8 mouse cellular contexts compared by ENCODE assay signal in genomic region chr10:87666719-87667387, GRCm38 (mm10).
DNase-seq lines count a peak whose midpoint lies in the region; ATAC-seq and TF ChIP-seq lines count a peak whose summit lies in the region.

No protein-coding gene starts in this region.

- 82% methylated on average over 7 of the region's 7 CpGs for WGBS in forebrain, embryonic 13.5 days
- WGBS in forebrain, embryonic 11.5 days: 86% methylated on average over 7 of the region's 7 CpGs
- 76% methylated on average over 7 of the region's 7 CpGs for WGBS in midbrain, embryonic 15.5 days
- 83% methylated on average over 7 of the region's 7 CpGs for WGBS in midbrain, embryonic 14.5 days
- WGBS in heart, embryonic 13.5 days: 64% methylated on average over 7 of the region's 7 CpGs
- 87% methylated on average over 7 of the region's 7 CpGs for WGBS in kidney, adult 2 months

- no peak for TF ChIP-seq POLR2A in kidney, adult 2 months (IDR thresholded peaks at IDR 0.05; ENCODE audit: low read depth, low read length)

- H3K4me2 ChIP-seq in forebrain, embryonic 13.5 days: no peak overlapping the region
- H3K4me2 ChIP-seq in forebrain, embryonic 11.5 days (ENCODE audit: low read depth, low read length, severe bottlenecking): no peak overlapping the region
- H3K4me2 ChIP-seq in midbrain, embryonic 15.5 days: no peak overlapping the region
- H3K4me2 ChIP-seq in midbrain, embryonic 14.5 days (ENCODE audit: low read length): no peak overlapping the region
- no peak overlapping the region for H3K4me2 ChIP-seq in heart, embryonic 13.5 days

- H3K9ac ChIP-seq in forebrain, embryonic 13.5 days: no peak overlapping the region
- no peak overlapping the region for H3K9ac ChIP-seq in forebrain, embryonic 11.5 days (ENCODE audit: low read length)
- no peak overlapping the region for H3K9ac ChIP-seq in midbrain, embryonic 15.5 days
- H3K9ac ChIP-seq in midbrain, embryonic 14.5 days (replicated peaks; ENCODE audit: low read length): no peak overlapping the region
- H3K9ac ChIP-seq in heart, embryonic 13.5 days: no peak overlapping the region

- H3K36me3 ChIP-seq in forebrain, embryonic 13.5 days (ENCODE audit: poor library complexity, severe bottlenecking): no peaks in the 10 kb centered on the region
- H3K36me3 ChIP-seq in forebrain, embryonic 11.5 days (ENCODE audit: control insufficient read depth, insufficient read depth, low read length): no peaks in the 10 kb centered on the region
- H3K36me3 ChIP-seq in midbrain, embryonic 15.5 days (replicated peaks): no peaks in the 10 kb centered on the region
- H3K36me3 ChIP-seq in midbrain, embryonic 14.5 days (ENCODE audit: control insufficient read depth, insufficient read depth, low read length): no peaks in the 10 kb centered on the region
- no peaks in the 10 kb centered on the region for H3K36me3 ChIP-seq in heart, embryonic 13.5 days
- H3K36me3 ChIP-seq in kidney, adult 2 months (ENCODE audit: control insufficient read depth, insufficient read depth, low read length): no peaks in the 10 kb centered on the region

- no peak for DNase-seq in forebrain, embryonic 11.5 days (ENCODE audit: low spot score)
- no peak for DNase-seq in midbrain, embryonic 14.5 days
- peak; percentile 24 for DNase-seq in right cerebral cortex, postnatal 25 days
- DNase-seq in kidney, adult 2 months: no peak
- no peak for DNase-seq in urinary bladder, postnatal 10 days (ENCODE audit: low spot score)

- no peaks in the 10 kb centered on the region for H3K27me3 ChIP-seq in forebrain, embryonic 13.5 days
- no peaks in the 10 kb centered on the region for H3K27me3 ChIP-seq in forebrain, embryonic 11.5 days (ENCODE audit: control insufficient read depth, insufficient read depth, low read length)
- no peaks in the 10 kb centered on the region for H3K27me3 ChIP-seq in midbrain, embryonic 15.5 days (replicated peaks)
- no peaks in the 10 kb centered on the region for H3K27me3 ChIP-seq in midbrain, embryonic 14.5 days (ENCODE audit: control insufficient read depth, insufficient read depth, low read length)
- H3K27me3 ChIP-seq in heart, embryonic 13.5 days (replicated peaks): no peaks in the 10 kb centered on the region
- no peaks in the 10 kb centered on the region; the same call in 1 of the 2 replicates for H3K27me3 ChIP-seq in kidney, adult 2 months (replicated peaks; ENCODE audit: control insufficient read depth, insufficient read depth, low read length)

- peak overlapping the region; percentile 57 for H3K27ac ChIP-seq in forebrain, embryonic 13.5 days
- H3K27ac ChIP-seq in forebrain, embryonic 11.5 days (ENCODE audit: low read depth, low read length): no peak overlapping the region
- H3K27ac ChIP-seq in midbrain, embryonic 15.5 days: peak overlapping the region; percentile 55
- H3K27ac ChIP-seq in midbrain, embryonic 14.5 days (replicated peaks; ENCODE audit: low read depth, low read length): no peak overlapping the region
- peak overlapping the region; percentile 68 for H3K27ac ChIP-seq in heart, embryonic 13.5 days (replicated peaks)
- no peak overlapping the region for H3K27ac ChIP-seq in kidney, adult 2 months (ENCODE audit: insufficient read depth, low read depth, low read length)

- H3K9me3 ChIP-seq in forebrain, embryonic 13.5 days (replicated peaks): no peaks in the 10 kb centered on the region
- no peaks in the 10 kb centered on the region for H3K9me3 ChIP-seq in forebrain, embryonic 11.5 days (ENCODE audit: control insufficient read depth, low read length)
- no peaks in the 10 kb centered on the region for H3K9me3 ChIP-seq in midbrain, embryonic 15.5 days
- H3K9me3 ChIP-seq in midbrain, embryonic 14.5 days (ENCODE audit: control insufficient read depth, low read length): no peaks in the 10 kb centered on the region
- H3K9me3 ChIP-seq in heart, embryonic 13.5 days: no peaks in the 10 kb centered on the region

- no peak for TF ChIP-seq CTCF in kidney, adult 2 months (conservative IDR thresholded peaks at IDR 0.05; ENCODE audit: insufficient read depth, insufficient read length, low read depth, low read length)

- H3K4me3 ChIP-seq in forebrain, embryonic 13.5 days: no peak overlapping the region
- no peak overlapping the region for H3K4me3 ChIP-seq in forebrain, embryonic 11.5 days (ENCODE audit: low read depth, low read length)
- no peak overlapping the region for H3K4me3 ChIP-seq in midbrain, embryonic 15.5 days
- H3K4me3 ChIP-seq in midbrain, embryonic 14.5 days (replicated peaks; ENCODE audit: low read depth, low read length): no peak overlapping the region
- H3K4me3 ChIP-seq in heart, embryonic 13.5 days: no peak overlapping the region
- no peak overlapping the region for H3K4me3 ChIP-seq in kidney, adult 2 months (ENCODE audit: insufficient read depth, low read depth, low read length)

- H3K4me1 ChIP-seq in forebrain, embryonic 13.5 days: peaks cover 14% of the 10 kb centered on the region
- H3K4me1 ChIP-seq in forebrain, embryonic 11.5 days (replicated peaks; ENCODE audit: control insufficient read depth, insufficient read depth, low read length): no peaks in the 10 kb centered on the region
- no peaks in the 10 kb centered on the region for H3K4me1 ChIP-seq in midbrain, embryonic 15.5 days
- no peaks in the 10 kb centered on the region for H3K4me1 ChIP-seq in midbrain, embryonic 14.5 days (ENCODE audit: control insufficient read depth, insufficient read depth, low read length)
- H3K4me1 ChIP-seq in heart, embryonic 13.5 days: no peaks in the 10 kb centered on the region
- no peaks in the 10 kb centered on the region for H3K4me1 ChIP-seq in kidney, adult 2 months (ENCODE audit: control insufficient read depth, insufficient read depth, low read length)

- peak; percentile 67; the same call in 1 of the 2 replicates for ATAC-seq in forebrain, embryonic 13.5 days
- ATAC-seq in forebrain, embryonic 11.5 days (replicated peaks; ENCODE audit: low FRiP score): no peak
- ATAC-seq in midbrain, embryonic 15.5 days (replicated peaks): no peak
- no peak for ATAC-seq in midbrain, embryonic 14.5 days (ENCODE audit: low FRiP score, low TSS enrichment)
- no peak for ATAC-seq in heart, embryonic 13.5 days (ENCODE audit: extremely low read depth, insufficient number of reproducible peaks, low FRiP score, low TSS enrichment)

Comparison
In these comparisons a context has a peak if more than half of its experiments do, and no peak if none do; other contexts are left out.
1. H3K27ac ChIP-seq: peak in forebrain, embryonic 13.5 days (single experiment), midbrain, embryonic 15.5 days (single experiment) and heart, embryonic 13.5 days (single experiment); none in forebrain, embryonic 11.5 days (single experiment), midbrain, embryonic 14.5 days (single experiment) and kidney, adult 2 months (single experiment).